Mouse (Mus musculus) liver, embryonic 18 days (tissue): ENCODE measurements around the gene Gal3st3. TPM values are rescaled to one million over a fixed set of nuclear protein-coding genes. Genes with fewer than 3 reads are reported as not detected.

Source experiments
- polyA plus RNA-seq: library from polyadenylated mRNA; depleted of rRNA; stranded (reverse); fragments of >200 nt; gene quantifications from 2 replicates; pipeline ENCODE4 v1.2.3, GENCODE M21; 2012; rRNA removed

Gal3st3 gene
- not detected in 2 replicates for polyA plus RNA-seq

GRCm38 (mm10) chr19:5297903-5298800 lies at the start of gene Gal3st3:
Gene Gal3st3, plus strand, starts transcription at chr19:5298331.

GRCm38 (mm10) chr19:5272801-5273733 lies 25.1 kb upstream of the Gal3st3 start, which contains the start of gene Pacs1:
Gene Pacs1, minus strand, starts transcription at chr19:5273119.

DNA sequence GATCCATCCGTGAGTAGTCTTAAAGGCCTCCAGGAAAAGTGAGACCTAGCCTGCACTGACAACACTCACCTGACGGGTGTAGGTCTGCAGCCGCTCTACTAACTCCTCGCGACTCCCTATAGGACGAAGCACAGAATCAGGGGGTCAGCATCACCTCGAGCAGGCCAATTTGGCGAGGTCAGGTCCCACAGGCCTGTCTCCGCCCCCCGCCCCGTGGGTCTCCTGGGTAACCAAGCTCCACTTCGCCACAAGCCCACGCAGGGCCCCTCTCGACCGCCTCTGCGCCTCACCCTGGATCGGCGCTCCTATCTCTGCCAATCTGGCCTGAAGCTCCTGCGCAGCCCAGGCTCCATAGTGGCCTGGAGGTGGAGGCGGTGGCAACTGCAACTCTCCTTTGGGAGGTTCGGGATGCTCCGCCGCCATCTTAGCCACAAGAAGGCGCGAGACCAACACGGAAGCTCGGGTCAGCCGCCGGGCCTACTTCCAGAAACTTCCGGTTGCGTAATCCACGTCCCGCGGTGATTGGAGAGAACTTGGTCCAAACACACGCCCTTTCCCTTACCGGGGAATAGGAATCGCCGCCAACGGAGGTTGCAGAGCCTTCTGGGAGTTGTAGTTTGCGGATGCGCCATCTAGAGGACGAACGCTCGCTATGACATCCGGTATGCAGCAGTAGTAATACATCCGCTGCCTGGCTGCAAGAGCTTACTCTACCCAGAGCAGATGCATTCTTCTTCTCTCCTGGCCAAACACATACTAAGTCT lies 3.0 kb upstream of the Gal3st3 start, which contains the start of gene Sf3b2:
TSS of gene Sf3b2 (minus strand) at position 484 of the 764 bp plus-strand sequence.

GRCm38 (mm10) chr19:5335441-5335840 lies 37.3 kb downstream of the Gal3st3 start, which contains the start of gene Catsper1:
Gene Catsper1, plus strand, starts transcription at chr19:5335741.

DNA sequence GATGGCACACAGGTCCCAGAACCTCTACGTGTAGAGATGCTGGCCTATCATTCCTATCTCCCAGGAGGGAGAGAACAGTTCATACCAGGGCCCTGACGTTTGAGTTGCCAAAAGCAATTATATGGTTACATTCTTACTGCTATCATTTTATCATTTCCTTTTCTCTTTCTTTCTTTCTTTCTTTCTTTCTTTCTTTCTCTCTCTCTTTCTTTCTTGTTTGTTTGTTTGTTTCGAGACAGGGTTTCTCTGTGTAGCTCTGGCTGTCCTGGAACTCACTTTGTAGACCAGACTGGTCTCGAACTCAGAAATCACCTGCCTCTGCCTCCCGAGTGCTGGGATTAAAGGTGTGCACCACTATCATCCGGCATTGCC lies 51.4 kb downstream of the Gal3st3 start, which contains the start of gene Cst6:
TSS of gene Cst6 (minus strand) at position 73 of the 372 bp plus-strand sequence.

Other genes starting within 250 kb of the Gal3st3 start
- gene Rin1, start 247.8 kb upstream of the Gal3st3 start, polyA plus RNA-seq = 0.52 and 0.58 TPM in 2 replicates
- gene Cd248, start 230.3 kb upstream of the Gal3st3 start, polyA plus RNA-seq = 1.8 and 2.0 TPM in 2 replicates
- gene Tmem151a, start 212.8 kb upstream of the Gal3st3 start, polyA plus RNA-seq = 0.30 and 0.36 TPM in 2 replicates
- gene Yif1a, start 209.8 kb upstream of the Gal3st3 start, polyA plus RNA-seq = 61.5 and 66.8 TPM in 2 replicates
- 0.22 and 0.24 TPM in 2 replicates for gene Cnih2, start 199.8 kb upstream of the Gal3st3 start, polyA plus RNA-seq
- 57.1 and 59.3 TPM in 2 replicates for gene Rab1b, start 191.3 kb upstream of the Gal3st3 start, polyA plus RNA-seq
- 3.6 and 4.7 TPM in 2 replicates for gene Klc2, start 179.8 kb upstream of the Gal3st3 start, polyA plus RNA-seq
- gene Pacs1, start 25.2 kb upstream of the Gal3st3 start, polyA plus RNA-seq = 4.7 and 5.9 TPM in 2 replicates
- gene Sf3b2, start 2.9 kb upstream of the Gal3st3 start, polyA plus RNA-seq = 39.5 and 46.2 TPM in 2 replicates
- not detected in 2 replicates for gene Catsper1, start 37.4 kb downstream of the Gal3st3 start, polyA plus RNA-seq
- 0.26 and 0.34 TPM in 2 replicates for gene Cst6, start 51.2 kb downstream of the Gal3st3 start, polyA plus RNA-seq
- gene Eif1ad, start 68.4 kb downstream of the Gal3st3 start, polyA plus RNA-seq = 14.5 and 15.1 TPM in 2 replicates
- gene Banf1, start 68.8 kb downstream of the Gal3st3 start, polyA plus RNA-seq = 88.4 and 89.0 TPM in 2 replicates
- gene Sart1, start 90.4 kb downstream of the Gal3st3 start, polyA plus RNA-seq = 17.2 and 21.0 TPM in 2 replicates
- 0.08 and 0.10 TPM in 2 replicates for gene Tsga10ip, start 104.2 kb downstream of the Gal3st3 start, polyA plus RNA-seq
- 58.1 and 59.6 TPM in 2 replicates for gene Drap1, start 126.6 kb downstream of the Gal3st3 start, polyA plus RNA-seq
- gene AI837181, start 126.8 kb downstream of the Gal3st3 start, polyA plus RNA-seq = 18.6 TPM in 2 replicates
- not detected in 2 replicates for gene Fosl1, start 149.2 kb downstream of the Gal3st3 start, polyA plus RNA-seq
- gene Ccdc85b, start 159.6 kb downstream of the Gal3st3 start, polyA plus RNA-seq = 1.1 and 1.2 TPM in 2 replicates
- 28.7 and 31.9 TPM in 2 replicates for gene Fibp, start 162.3 kb downstream of the Gal3st3 start, polyA plus RNA-seq
- gene Ctsw, start 170.2 kb downstream of the Gal3st3 start, polyA plus RNA-seq = 0.58 and 0.87 TPM in 2 replicates
- 10.1 and 10.4 TPM in 2 replicates for gene Efemp2, start 175.6 kb downstream of the Gal3st3 start, polyA plus RNA-seq
- 13.3 and 13.4 TPM in 2 replicates for gene Mus81, start 190.1 kb downstream of the Gal3st3 start, polyA plus RNA-seq
- 367 and 388 TPM in 2 replicates for gene Cfl1, start 192.1 kb downstream of the Gal3st3 start, polyA plus RNA-seq
- 0.47 and 0.61 TPM in 2 replicates for gene 1700020D05Rik, start 205.5 kb downstream of the Gal3st3 start, polyA plus RNA-seq
- gene Snx32, start 212.2 kb downstream of the Gal3st3 start, polyA plus RNA-seq = 4.5 and 5.8 TPM in 2 replicates